Mouse (Mus musculus) cerebellum, postnatal 14 days (tissue): ENCODE measurements at regions not wholly inside any gene's neighbourhood (a gene's known extent, or its start where the extent isn't known, plus 50 kb on each side); places are given as distances from the start of the nearest gene placed in this dataset.

Source experiments
- DNase-seq, 2 experiments: peaks; one replicate each; pipeline ENCODE4 v3.0.0; 2021; ENCODE audit warnings: mixed read lengths in 2 of 2

DNA sequence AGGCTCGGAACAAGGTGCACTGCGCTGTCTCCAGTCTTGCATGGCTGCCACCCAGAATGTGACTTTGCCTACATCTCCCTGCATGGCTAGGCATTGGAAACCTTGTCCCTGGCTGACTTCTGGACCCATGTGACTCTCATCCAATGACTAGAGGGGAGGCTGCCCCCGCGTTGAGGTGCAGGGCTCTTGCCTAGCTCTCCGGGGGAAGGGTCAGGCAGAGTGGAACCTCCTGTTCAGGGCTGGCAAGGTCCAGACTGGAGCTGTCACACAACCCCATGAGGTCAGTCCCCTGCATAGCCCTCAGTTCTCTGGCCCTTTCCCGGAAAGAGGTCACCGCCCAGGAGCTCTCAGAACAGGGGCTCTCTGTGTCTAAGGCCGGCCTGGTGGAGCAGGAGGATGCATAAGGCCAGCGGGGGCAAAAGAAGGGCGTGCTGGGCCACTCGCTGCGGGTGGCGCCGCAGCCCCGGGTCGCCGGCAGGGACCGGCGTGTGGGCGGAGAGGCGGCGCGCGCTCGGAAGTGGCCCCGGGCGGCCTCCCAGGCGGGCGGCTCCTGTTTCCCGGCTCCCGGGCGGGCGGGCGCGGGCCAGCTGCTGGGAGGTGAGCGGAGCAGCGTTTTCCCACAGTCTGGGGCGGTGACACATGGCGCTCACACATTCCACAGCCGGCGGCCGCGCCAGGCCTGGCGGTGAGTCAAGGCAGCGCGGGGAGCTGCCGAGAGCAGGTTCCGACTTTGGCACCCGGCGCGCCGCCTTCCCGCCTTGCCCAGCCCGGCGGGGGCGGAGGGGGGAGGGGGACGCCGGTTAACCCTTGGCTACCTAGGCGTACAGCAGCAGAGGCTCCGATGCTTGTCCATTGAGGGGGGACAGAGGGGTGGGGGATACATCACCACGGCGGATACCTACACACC is 55.5 kb upstream of the Hes1 start:
- peak; percentile 83 for DNase-seq

DNA sequence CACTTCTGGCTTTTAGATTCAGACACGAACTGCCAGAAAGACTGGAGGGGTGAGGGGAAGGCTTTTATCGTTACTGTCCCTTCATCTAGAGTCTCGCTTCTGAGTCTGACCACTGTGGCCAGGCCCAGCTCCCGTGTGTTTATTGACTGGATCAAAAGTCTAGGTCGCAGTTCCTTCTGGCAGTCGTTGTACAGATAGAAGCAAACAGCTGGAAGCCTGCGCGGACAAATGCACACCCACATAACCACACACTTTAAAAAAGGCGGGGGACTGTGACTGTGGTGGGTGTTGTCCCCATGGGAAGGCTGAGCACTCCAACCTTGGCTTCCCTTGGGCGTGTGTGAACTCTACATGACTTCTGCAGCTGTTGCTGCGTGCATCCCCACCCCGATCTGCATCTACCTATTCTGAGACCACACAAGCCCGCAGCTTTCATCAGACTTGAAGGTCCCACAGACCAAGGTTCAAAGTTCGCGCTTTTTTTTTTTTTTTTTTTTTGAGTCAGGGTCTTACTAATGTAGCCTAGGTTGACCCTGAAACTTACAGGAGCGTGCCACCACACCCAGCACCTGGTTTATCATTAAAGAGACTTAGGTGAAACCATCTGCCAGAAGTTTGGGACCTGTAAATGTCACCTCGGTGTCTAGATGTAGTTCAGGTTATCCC is 54.5 kb upstream of the Hes1 start:
- DNase-seq: peak; percentile 16 to 23

DNA sequence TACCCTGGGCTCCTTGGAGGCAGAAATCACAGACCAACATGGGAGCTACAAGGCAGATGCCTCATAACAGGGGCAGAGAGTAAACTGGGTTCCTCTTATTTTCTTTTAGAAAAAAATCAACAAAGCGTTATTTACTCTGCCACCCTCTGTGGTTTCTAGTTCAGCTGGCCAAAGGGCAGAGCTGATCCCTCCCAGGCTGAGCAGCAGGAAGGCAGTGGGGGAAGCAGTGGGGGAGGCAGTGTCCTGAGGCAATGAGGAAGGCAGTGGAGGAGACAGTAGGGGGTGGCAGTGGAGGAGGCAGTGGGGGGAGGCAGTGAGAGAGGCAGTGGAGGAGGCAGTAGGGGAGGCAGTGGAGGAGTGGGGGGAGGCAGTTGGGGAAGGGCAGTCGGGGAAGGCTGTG is 51.1 kb upstream of the Hes1 start:
- no peak for DNase-seq

- peak; percentile 47 to 50 for DNase-seq
Measured at GRCm38 (mm10) chr16:30013943-30014342, 50.2 kb upstream of the Hes1 start.
